Mouse (Mus musculus): ENCODE results near the gene Rarg. TPM values are rescaled to one million over a fixed set of nuclear protein-coding genes. Genes with fewer than 3 reads are reported as not detected.

Gene Rarg
- total RNA-seq, 2 experiments from 2014 or later: 24.8 to 28.6 TPM

- no peak for DNase-seq (ENCODE audit: low spot score in 2 of 2)
Measured at GRCm38 (mm10) chr15:102258581-102259253, 1.4 kb upstream of the Rarg start.

GRCm38 (mm10) chr15:102258076-102258470 lies 756 bp upstream of the Rarg start:
- no peak for DNase-seq (ENCODE audit: low spot score in 2 of 2)

GRCm38 (mm10) chr15:102256431-102257201 lies 701 bp downstream of the Rarg start:
- no peak for DNase-seq (ENCODE audit: low spot score in 2 of 2)

GRCm38 (mm10) chr15:102255547-102256255 lies 1.6 kb downstream of the Rarg start:
- DNase-seq (ENCODE audit: low spot score in 2 of 2): no peak

- no peak for DNase-seq (ENCODE audit: low spot score in 2 of 2)
Measured at GRCm38 (mm10) chr15:102250521-102250920, 6.8 kb downstream of the Rarg start.

- no peak for DNase-seq (ENCODE audit: low spot score in 2 of 2)
Measured at GRCm38 (mm10) chr15:102249967-102250366, 7.3 kb downstream of the Rarg start.

- no peak for DNase-seq (ENCODE audit: low spot score in 2 of 2)
Measured at GRCm38 (mm10) chr15:102249251-102249691, 8.0 kb downstream of the Rarg start.

- DNase-seq (ENCODE audit: low spot score in 2 of 2): no peak
Measured at GRCm38 (mm10) chr15:102248812-102249191, 8.5 kb downstream of the Rarg start.

- DNase-seq (ENCODE audit: low spot score in 2 of 2): no peak
Measured at GRCm38 (mm10) chr15:102248131-102248811, 9.0 kb downstream of the Rarg start.

- peak; percentile 38 to 54 for DNase-seq (ENCODE audit: low spot score in 2 of 2)
Measured at GRCm38 (mm10) chr15:102247252-102248130, 9.8 kb downstream of the Rarg start.

GRCm38 (mm10) chr15:102246866-102247251 lies 10.5 kb downstream of the Rarg start:
- peak; percentile 76 to 84 for DNase-seq (ENCODE audit: low spot score in 2 of 2)

GRCm38 (mm10) chr15:102245891-102246741 lies 11.2 kb downstream of the Rarg start:
- peak in 1 of 2 experiments; percentile 53 for DNase-seq (ENCODE audit: low spot score in 2 of 2)

- DNase-seq (ENCODE audit: low spot score in 2 of 2): no peak
Measured at GRCm38 (mm10) chr15:102245461-102245881, 11.8 kb downstream of the Rarg start.

- DNase-seq (ENCODE audit: low spot score in 2 of 2): no peak
Measured at GRCm38 (mm10) chr15:102244306-102245191, 12.8 kb downstream of the Rarg start.

- no peak for DNase-seq (ENCODE audit: low spot score in 2 of 2)
Measured at GRCm38 (mm10) chr15:102243229-102244190, 13.8 kb downstream of the Rarg start.

GRCm38 (mm10) chr15:102242404-102243228 lies 14.7 kb downstream of the Rarg start:
- no peak for DNase-seq (ENCODE audit: low spot score in 2 of 2)

Data from adrenal gland, postnatal 4 days (tissue).